Mouse (Mus musculus): ENCODE data around the gene Gigyf2. TPM values are rescaled to one million over a fixed set of nuclear protein-coding genes. Genes with fewer than 3 reads are reported as not detected.
"Not testable (repeated sequence)": the region's sequence is repeated elsewhere in the genome, so short reads cannot be mapped to it uniquely, and the experiment has no call there.

The Gigyf2 gene
- total RNA-seq, 2 experiments from 2014 or later = 133 to 144 TPM

GRCm38 (mm10) chr1:87447183-87448104 lies 120.6 kb downstream of the Gigyf2 start:
- DNase-seq (ENCODE audit: low spot score in 2 of 2) = peak; percentile 71 to 80

DNA sequence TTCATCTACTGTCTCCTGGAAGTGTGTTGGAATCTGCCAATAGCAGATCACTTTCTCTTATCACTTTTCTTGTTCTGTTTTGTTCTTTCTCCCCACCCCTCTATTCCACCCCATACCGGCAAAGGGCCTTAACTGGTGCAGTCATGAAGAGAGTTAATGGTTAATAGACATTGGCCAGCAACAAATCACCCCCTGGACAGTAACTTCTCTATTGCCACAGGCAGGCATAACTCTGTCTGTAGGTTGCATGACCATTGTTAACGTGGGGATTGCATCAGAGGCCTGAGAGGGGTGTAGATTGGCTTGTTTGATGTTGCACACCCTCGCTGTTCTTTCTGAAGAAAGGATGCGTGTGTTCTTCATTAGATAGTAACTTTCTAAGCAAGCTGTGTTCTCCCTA lies 122.6 kb downstream of the Gigyf2 start:
- DNase-seq (ENCODE audit: low spot score in 2 of 2) = no peak

- no peak for DNase-seq (ENCODE audit: low spot score in 2 of 2)
Measured at GRCm38 (mm10) chr1:87456425-87456824, 129.6 kb downstream of the Gigyf2 start.

GRCm38 (mm10) chr1:87458045-87458444 lies 131.2 kb downstream of the Gigyf2 start:
- DNase-seq (ENCODE audit: low spot score in 2 of 2) = no peak

GRCm38 (mm10) chr1:87459856-87460255 lies 133.1 kb downstream of the Gigyf2 start:
- DNase-seq (ENCODE audit: low spot score in 2 of 2) = not testable (repeated sequence)

DNA sequence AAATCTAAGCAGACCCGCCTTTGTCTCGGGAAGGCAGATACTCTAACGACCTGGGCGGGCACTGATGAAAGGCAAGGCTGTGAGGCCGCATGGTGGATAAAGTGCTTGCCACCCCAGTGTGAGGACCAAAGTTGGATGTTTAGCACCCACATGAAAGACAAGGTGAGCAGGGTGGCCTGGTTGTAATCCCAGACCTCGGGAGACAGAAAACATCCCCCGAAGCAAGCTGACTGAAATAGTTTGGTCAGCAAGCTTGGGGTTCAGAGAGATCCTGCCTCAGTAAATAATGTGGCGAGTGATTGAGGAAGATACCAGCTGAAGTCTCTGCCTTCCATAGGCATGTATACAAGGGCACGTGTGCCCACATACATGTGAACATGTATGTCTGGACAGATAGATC lies 140.7 kb downstream of the Gigyf2 start:
- peak in 1 of 2 experiments; percentile 1 for DNase-seq (ENCODE audit: low spot score in 2 of 2)

GRCm38 (mm10) chr1:87468321-87468720 lies 141.5 kb downstream of the Gigyf2 start:
- DNase-seq (ENCODE audit: low spot score in 2 of 2) = peak in 1 of 2 experiments; percentile 20

- not testable (repeated sequence) for DNase-seq (ENCODE audit: low spot score in 2 of 2)
Measured at GRCm38 (mm10) chr1:87469971-87470370, 143.2 kb downstream of the Gigyf2 start, which contains the start of gene Snorc. TSS of gene Snorc (plus strand) at chr1:87470271.

GRCm38 (mm10) chr1:87471914-87472313 lies 145.1 kb downstream of the Gigyf2 start:
- DNase-seq (ENCODE audit: low spot score in 2 of 2) = peak in 1 of 2 experiments; percentile 4

GRCm38 (mm10) chr1:87472576-87472975 lies 145.8 kb downstream of the Gigyf2 start:
- DNase-seq (ENCODE audit: low spot score in 2 of 2) = no peak

- DNase-seq (ENCODE audit: low spot score in 2 of 2) = peak; percentile 72 to 78
Measured at GRCm38 (mm10) chr1:87475076-87475895, 148.5 kb downstream of the Gigyf2 start.

GRCm38 (mm10) chr1:87482546-87482945 lies 155.7 kb downstream of the Gigyf2 start:
- no peak for DNase-seq (ENCODE audit: low spot score in 2 of 2)

DNA sequence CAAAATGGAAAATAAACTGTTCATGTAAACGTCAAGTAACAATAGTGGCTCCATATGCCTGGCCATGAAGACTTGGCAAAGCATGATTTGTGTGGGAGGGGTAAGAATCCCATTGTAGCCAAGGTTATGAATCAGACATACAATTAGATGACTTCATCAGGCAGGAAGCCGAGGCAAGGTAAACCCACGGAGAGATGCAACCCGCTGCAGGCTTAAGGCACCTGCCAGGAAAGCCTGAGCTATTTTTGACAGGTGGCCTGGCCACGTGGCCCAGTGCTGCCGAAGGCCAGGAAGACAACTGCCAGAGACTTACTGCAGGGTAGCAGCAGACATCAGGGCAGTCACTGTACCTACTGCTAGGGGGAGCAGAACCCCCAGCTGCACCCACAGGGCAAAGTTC lies 159.6 kb downstream of the Gigyf2 start:
- DNase-seq (ENCODE audit: low spot score in 2 of 2) = peak; percentile 63 to 69

DNA sequence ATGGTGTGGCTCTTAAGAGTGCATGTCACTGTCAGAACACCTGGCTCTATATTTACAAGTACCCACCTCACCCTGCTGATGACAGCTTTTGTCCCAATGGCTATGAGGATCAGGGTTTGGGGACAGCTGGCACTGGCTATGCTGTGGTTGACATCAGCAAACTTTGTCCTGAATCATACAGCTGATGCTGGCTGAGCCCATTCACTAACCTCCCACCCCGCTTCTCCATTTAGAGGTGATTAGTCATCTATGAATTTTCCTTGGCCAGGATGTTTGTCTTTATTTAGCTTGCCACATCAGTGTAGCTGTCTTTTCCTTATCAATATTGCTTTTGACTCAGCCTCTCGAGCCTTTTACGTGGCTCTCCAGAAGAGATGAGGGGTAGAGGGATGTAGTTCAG lies 165.5 kb downstream of the Gigyf2 start:
- no peak for DNase-seq (ENCODE audit: low spot score in 2 of 2)

DNA sequence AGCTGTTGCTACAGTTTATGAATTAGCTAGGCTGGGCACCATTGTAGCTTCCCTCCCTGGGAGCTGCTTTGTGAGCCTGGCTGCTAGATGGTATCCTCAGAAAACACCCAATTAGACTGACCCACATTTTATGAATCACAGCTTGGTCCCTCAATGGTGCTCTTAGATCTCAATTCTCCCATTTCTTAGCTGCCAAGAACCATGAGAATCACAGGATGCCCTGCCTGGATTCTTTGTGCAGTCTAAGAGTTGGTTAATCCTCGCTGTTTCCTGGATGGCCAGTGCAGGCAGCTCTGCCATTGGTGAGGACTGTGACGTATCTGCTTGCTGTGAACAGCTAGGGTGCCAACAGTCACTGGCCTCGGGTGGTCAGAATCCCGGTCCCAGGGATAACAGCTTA lies 166.7 kb downstream of the Gigyf2 start:
- DNase-seq (ENCODE audit: low spot score in 2 of 2) = no peak

Other genes with a start within 250 kb of the Gigyf2 start
- gene Alppl2, start 237.1 kb upstream of the Gigyf2 start, total RNA-seq (2021) = not detected
- gene Alpi, start 225.4 kb upstream of the Gigyf2 start, total RNA-seq (2021) = under 1 TPM in 1 of 2 experiments, not detected in 1; 0.14 TPM
- gene Akp3, start 202.0 kb upstream of the Gigyf2 start, total RNA-seq (2021) = not detected
- 10 to 100 TPM; 11.1 to 13.4 TPM for gene Ecel1, start 170.5 kb upstream of the Gigyf2 start, total RNA-seq (2021)
- 1 to 10 TPM in 1 of 2 experiments, under 1 TPM in 1; 0.61 to 2.1 TPM for gene Prss56, start 143.7 kb upstream of the Gigyf2 start, total RNA-seq (2021)
- not detected for gene Chrnd, start 136.4 kb upstream of the Gigyf2 start, total RNA-seq (2021)
- not detected for gene Chrng, start 122.3 kb upstream of the Gigyf2 start, total RNA-seq (2021)
- 10 to 100 TPM; 57.5 to 58.6 TPM for gene Eif4e2, start 113.1 kb upstream of the Gigyf2 start, total RNA-seq (2021)
- gene Efhd1, start 62.6 kb upstream of the Gigyf2 start, total RNA-seq (2021) = 10 to 100 TPM; 12.6 to 14.7 TPM
- 1 to 10 TPM; 3.1 to 4.5 TPM for gene Kcnj13, start 67.7 kb downstream of the Gigyf2 start, total RNA-seq (2021)
- under 1 TPM in 1 of 2 experiments, not detected in 1; 0.82 TPM for gene Snorc, start 143.3 kb downstream of the Gigyf2 start, total RNA-seq (2021)
- gene Neu2, start 182.9 kb downstream of the Gigyf2 start, total RNA-seq (2021) = 1 to 10 TPM; 6.3 to 7.1 TPM
- gene Ngef, start 246.9 kb downstream of the Gigyf2 start, total RNA-seq (2021) = 100 to 1,000 TPM; 357 to 374 TPM